Mouse (Mus musculus) heart, embryonic 10.5 days (tissue): ENCODE measurements around the gene Stmnd1. TPM values are rescaled to one million over a fixed set of nuclear protein-coding genes. Genes with fewer than 3 reads are reported as not detected.

Experiments
- DNase-seq: peaks from one replicate; pipeline ENCODE4 v3.0.0-alpha.2; 2017; ENCODE audit warnings: low spot score
- H3K27ac ChIP-seq: fragments of 300-500 bp; sonication (generic); 2 replicates; pipeline ENCODE4 v1.5.1; 2016; ENCODE audit warnings: mild to moderate bottlenecking
- H3K27me3 ChIP-seq: fragments of 300-500 bp; sonication (generic); 2 replicates; pipeline ENCODE4 v1.6.1; 2016; ENCODE audit warnings: mild to moderate bottlenecking; ENCODE audit not compliant: poor library complexity, insufficient read depth, severe bottlenecking
- H3K36me3 ChIP-seq: fragments of 300-500 bp; sonication (generic); 2 replicates; pipeline ENCODE4 v1.6.1; 2016; ENCODE audit warnings: mild to moderate bottlenecking, moderate library complexity
- H3K4me1 ChIP-seq: fragments of 300-500 bp; sonication (generic); 2 replicates; pipeline ENCODE4 v1.6.1; 2016; ENCODE audit warnings: mild to moderate bottlenecking
- H3K4me3 ChIP-seq: fragments of 300-500 bp; sonication (generic); 2 replicates; pipeline ENCODE4 v1.5.1; 2016; ENCODE audit warnings: mild to moderate bottlenecking, moderate library complexity
- H3K9me3 ChIP-seq: fragments of 300-500 bp; sonication (generic); 2 replicates; pipeline ENCODE4 v1.6.1; 2016; ENCODE audit warnings: mild to moderate bottlenecking, moderate library complexity
- WGBS: fragments of 180-500 bp; shearing (Covaris S2); methylation state at CpG from one replicate; pipeline ENCODE4 v1.1.7; 2016; 5-methylcytosine and 5-hydroxymethylcytosine counted together
- polyA plus RNA-seq: library from polyadenylated mRNA; unstranded; fragments of >200 nt; fragmentation: Nextera tagmentation; extraction: Ambion mirVana; gene quantifications from 2 replicates; pipeline ENCODE4 v1.2.1, GENCODE M21; 2016

Gene Stmnd1
- polyA plus RNA-seq, 1 experiment from 2014 or later, result 0.25 TPM

GRCm38 (mm10) chr13:46261244-46261643 is 12.3 kb upstream of the Stmnd1 start:
- WGBS, result 63% methylated on average over 3 of the region's 3 CpGs

GRCm38 (mm10) chr13:46267783-46268182 is 5.7 kb upstream of the Stmnd1 start:
- Histone ChIP-seq H3K9me3 (no peaks in the 10 kb centered on the region), H3K4me1 (peaks cover 9% of the 10 kb centered on the region; the same call in 1 of the 2 replicates), H3K27ac (no peak overlapping the region), H3K27me3 (no peaks in the 10 kb centered on the region), H3K36me3 (no peaks in the 10 kb centered on the region), H3K4me3 (no peak overlapping the region)
- DNase-seq, result no peak

More at GRCm38 (mm10) chr13:46261244-46261643, 12.3 kb upstream of the Stmnd1 start:
- no peaks in the 10 kb centered on the region for H3K9me3 ChIP-seq
- no peaks in the 10 kb centered on the region for H3K27me3 ChIP-seq
- no peak overlapping the region for H3K27ac ChIP-seq
- no peaks in the 10 kb centered on the region for H3K4me1 ChIP-seq
- DNase-seq, result no peak
- H3K4me3 ChIP-seq, result no peak overlapping the region
- no peaks in the 10 kb centered on the region for H3K36me3 ChIP-seq

GRCm38 (mm10) chr13:46268341-46268740 is 5.2 kb upstream of the Stmnd1 start:
- WGBS, result 38% methylated on average over 3 of the region's 3 CpGs
- peaks cover 15% of the 10 kb centered on the region; the same call in 1 of the 2 replicates for H3K4me1 ChIP-seq
- H3K9me3 ChIP-seq, result no peaks in the 10 kb centered on the region
- no peaks in the 10 kb centered on the region for H3K36me3 ChIP-seq
- H3K27me3 ChIP-seq, result no peaks in the 10 kb centered on the region
- H3K4me3 ChIP-seq, result no peak overlapping the region
- DNase-seq, result no peak
- H3K27ac ChIP-seq, result no peak overlapping the region

GRCm38 (mm10) chr13:46268815-46269445 is 4.6 kb upstream of the Stmnd1 start:
- Histone ChIP-seq H3K4me3 (no peak overlapping the region), H3K4me1 (peaks cover 20% of the 10 kb centered on the region), H3K27ac (no peak overlapping the region), H3K36me3 (no peaks in the 10 kb centered on the region), H3K9me3 (no peaks in the 10 kb centered on the region), H3K27me3 (no peaks in the 10 kb centered on the region)
- 63% methylated on average over 7 of the region's 7 CpGs for WGBS
- DNase-seq, result no peak

GRCm38 (mm10) chr13:46272811-46273452 is 589 bp upstream of the Stmnd1 start:
- whole genome bisulfite sequencing, result 6% methylated on average over 17 of the region's 17 CpGs
- Histone ChIP-seq H3K4me3 (peak overlapping the region; percentile 49), H3K27ac (peak overlapping the region; percentile 57; the same call in 1 of the 2 replicates), H3K9me3 (no peaks in the 10 kb centered on the region), H3K4me1 (peaks cover 25% of the 10 kb centered on the region), H3K36me3 (no peaks in the 10 kb centered on the region), H3K27me3 (no peaks in the 10 kb centered on the region)
- no peak for DNase-seq

- no peak for DNase-seq
- Histone ChIP-seq H3K27me3 (no peaks in the 10 kb centered on the region), H3K9me3 (0 out of 2 replicates have a peak, but pooled peaks cover under 1% of the 10 kb centered on the region), H3K27ac (no peak overlapping the region), H3K36me3 (no peaks in the 10 kb centered on the region), H3K4me3 (no peak overlapping the region), H3K4me1 (peaks cover 18% of the 10 kb centered on the region)
- WGBS, result 87% methylated on average over 4 of the region's 4 CpGs
Measured at GRCm38 (mm10) chr13:46275701-46276100, 2.2 kb downstream of the Stmnd1 start.

GRCm38 (mm10) chr13:46282543-46282942 is 9.0 kb downstream of the Stmnd1 start:
- no peak for DNase-seq
- 0 out of 2 replicates have a peak, but pooled peaks cover 3% of the 10 kb centered on the region for H3K9me3 ChIP-seq
- no peak overlapping the region for H3K4me3 ChIP-seq
- 80% methylated on average over 2 of the region's 2 CpGs for WGBS
- H3K27ac ChIP-seq, result no peak overlapping the region
- H3K4me1 ChIP-seq, result no peaks in the 10 kb centered on the region
- no peaks in the 10 kb centered on the region for H3K36me3 ChIP-seq
- no peaks in the 10 kb centered on the region for H3K27me3 ChIP-seq

- Histone ChIP-seq H3K36me3 (no peaks in the 10 kb centered on the region), H3K27me3 (no peaks in the 10 kb centered on the region), H3K4me3 (no peak overlapping the region), H3K9me3 (no peaks in the 10 kb centered on the region), H3K27ac (no peak overlapping the region), H3K4me1 (no peaks in the 10 kb centered on the region)
- no peak for DNase-seq
- WGBS, result 75% methylated on average over 8 of the region's 8 CpGs
Measured at GRCm38 (mm10) chr13:46287801-46288200, 14.3 kb downstream of the Stmnd1 start.

GRCm38 (mm10) chr13:46288372-46288771 is 14.9 kb downstream of the Stmnd1 start:
- no peaks in the 10 kb centered on the region for H3K36me3 ChIP-seq
- no peaks in the 10 kb centered on the region for H3K9me3 ChIP-seq
- H3K27me3 ChIP-seq, result no peaks in the 10 kb centered on the region
- 78% methylated on average over 5 of the region's 5 CpGs for WGBS
- no peak for DNase-seq
- no peak overlapping the region for H3K27ac ChIP-seq
- H3K4me1 ChIP-seq, result no peaks in the 10 kb centered on the region
- no peak overlapping the region for H3K4me3 ChIP-seq

GRCm38 (mm10) chr13:46290537-46290936 is 17.0 kb downstream of the Stmnd1 start:
- no peak overlapping the region for H3K27ac ChIP-seq
- no peaks in the 10 kb centered on the region for H3K27me3 ChIP-seq
- no peak for DNase-seq
- H3K9me3 ChIP-seq, result no peaks in the 10 kb centered on the region
- H3K4me1 ChIP-seq, result no peaks in the 10 kb centered on the region
- WGBS, result 73% methylated on average over 1 of the region's 1 CpGs
- no peak overlapping the region for H3K4me3 ChIP-seq
- H3K36me3 ChIP-seq, result no peaks in the 10 kb centered on the region

- Histone ChIP-seq H3K27me3 (no peaks in the 10 kb centered on the region), H3K4me3 (no peak overlapping the region), H3K9me3 (no peaks in the 10 kb centered on the region), H3K27ac (no peak overlapping the region), H3K4me1 (no peaks in the 10 kb centered on the region), H3K36me3 (no peaks in the 10 kb centered on the region)
- DNase-seq, result no peak
Measured at GRCm38 (mm10) chr13:46294365-46294764, 20.8 kb downstream of the Stmnd1 start.

GRCm38 (mm10) chr13:46297701-46298100 is 24.2 kb downstream of the Stmnd1 start:
- H3K36me3 ChIP-seq, result no peaks in the 10 kb centered on the region
- WGBS, result 93% methylated on average over 4 of the region's 4 CpGs
- no peak overlapping the region for H3K4me3 ChIP-seq
- no peaks in the 10 kb centered on the region for H3K4me1 ChIP-seq
- no peaks in the 10 kb centered on the region for H3K27me3 ChIP-seq
- no peak for DNase-seq
- H3K9me3 ChIP-seq, result no peaks in the 10 kb centered on the region
- H3K27ac ChIP-seq, result no peak overlapping the region

- H3K27me3 ChIP-seq, result no peaks in the 10 kb centered on the region
- H3K4me3 ChIP-seq, result no peak overlapping the region
- WGBS, result 49% methylated on average over 10 of the region's 10 CpGs
- H3K9me3 ChIP-seq, result 0 out of 2 replicates have a peak, but pooled peaks cover under 1% of the 10 kb centered on the region
- H3K4me1 ChIP-seq, result no peaks in the 10 kb centered on the region
- no peaks in the 10 kb centered on the region for H3K36me3 ChIP-seq
- no peak for DNase-seq
- no peak overlapping the region for H3K27ac ChIP-seq
Measured at GRCm38 (mm10) chr13:46310790-46311189, 37.3 kb downstream of the Stmnd1 start.
